Mouse (Mus musculus) hematopoietic stem cell, adult 5-6 weeks (primary cell): ENCODE measurements around the gene Ralgps1. TPM values are rescaled to one million over a fixed set of nuclear protein-coding genes. Genes with fewer than 3 reads are reported as not detected.
"Not testable (repeated sequence)": the region's sequence is repeated elsewhere in the genome, so short reads cannot be mapped to it uniquely, and the experiment has no call there.

Experiments
- ATAC-seq, 2 experiments: fragments of 125-278 bp in 1 of 2; replicated peaks in 1 of 2; 2 replicates each; pipeline ENCODE4 v1.8.0; 2016 to 2017; ENCODE audit warnings: inconsistent platforms in 2 of 2, mild to moderate bottlenecking in 2 of 2, moderate number of reproducible peaks in 2 of 2, low read depth in 1 of 2, moderate TSS enrichment in 1 of 2; ENCODE audit not compliant: low FRiP score in 2 of 2, poor library complexity in 2 of 2, severe bottlenecking in 2 of 2, insufficient read depth in 1 of 2, low TSS enrichment in 1 of 2
- total RNA-seq: library from RNA; stranded (forward); fragments of 172-1452, 232-1000 nt; gene quantifications from 2 replicates; pipeline ENCODE4 v1.2.3, GENCODE M21; 2017

Gene Ralgps1
- total RNA-seq, 1 experiment from 2014 or later = 3.8 TPM

DNA sequence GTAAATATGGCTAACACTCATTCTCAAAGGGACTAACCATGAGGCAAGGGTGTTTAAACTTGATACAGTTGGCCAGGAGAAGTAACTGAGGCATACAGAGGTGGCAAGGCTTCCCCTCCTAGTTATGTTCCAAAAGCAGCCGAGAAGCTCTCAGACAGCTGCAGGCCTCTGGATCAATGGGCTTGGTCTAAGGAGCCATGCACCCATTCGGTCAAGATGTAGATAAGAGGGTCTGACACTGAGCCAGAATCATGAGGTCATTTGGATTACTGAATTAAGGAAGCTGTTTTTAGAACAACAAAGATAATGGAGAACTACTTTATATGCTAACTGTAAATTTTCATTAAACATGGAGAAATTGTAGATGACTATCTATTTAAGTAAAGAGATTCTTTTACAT, 244.0 kb downstream of the Ralgps1 start:
- no peak for ATAC-seq

- no peak for ATAC-seq
Measured at GRCm38 (mm10) chr2:33122856-33123255, 248.4 kb downstream of the Ralgps1 start.

DNA sequence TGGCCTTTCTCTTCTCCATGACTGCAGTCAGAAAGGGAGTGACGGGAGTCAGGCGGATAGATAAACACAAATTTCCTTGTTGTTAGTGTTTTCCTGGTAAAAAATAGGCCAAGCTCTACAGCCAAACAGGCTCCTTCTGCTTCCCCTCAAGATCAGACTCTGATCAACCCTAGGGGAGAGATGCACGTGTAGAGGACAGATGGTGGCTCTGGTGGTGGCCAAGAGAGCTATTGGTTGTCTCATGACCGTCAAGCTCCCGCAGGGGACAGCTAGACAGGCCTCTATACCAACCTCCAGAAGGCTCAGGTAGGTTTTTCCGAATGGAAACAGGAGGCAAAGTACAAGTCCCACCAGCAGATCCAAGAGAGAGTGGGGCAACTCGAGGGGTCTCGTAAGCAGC, 270.8 kb downstream of the Ralgps1 start:
- no peak for ATAC-seq

- ATAC-seq = not testable (repeated sequence)
Measured at GRCm38 (mm10) chr2:33097326-33097725, 274.0 kb downstream of the Ralgps1 start.

DNA sequence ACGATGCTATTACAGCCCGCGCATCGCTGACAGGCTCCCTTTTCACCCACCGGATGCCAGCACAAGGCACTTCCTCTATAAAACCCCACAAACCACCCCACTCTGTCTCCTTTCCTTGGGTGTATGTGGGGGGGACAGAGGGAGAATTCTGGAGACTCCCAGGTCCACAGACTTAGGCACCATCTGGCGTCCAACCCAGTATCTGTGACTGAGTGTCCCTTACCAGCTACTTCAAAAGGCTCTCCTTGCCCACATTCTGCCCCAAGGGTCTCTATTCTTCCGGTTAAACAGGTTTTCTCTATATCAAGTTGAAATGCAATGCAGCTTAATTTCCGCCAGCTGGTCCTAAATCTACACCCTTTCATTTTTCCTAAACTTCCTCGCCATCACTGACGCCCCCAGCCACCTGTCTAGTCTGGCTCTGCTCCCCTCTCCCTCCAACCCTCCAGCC, 276.0 kb downstream of the Ralgps1 start:
- no peak for ATAC-seq

DNA sequence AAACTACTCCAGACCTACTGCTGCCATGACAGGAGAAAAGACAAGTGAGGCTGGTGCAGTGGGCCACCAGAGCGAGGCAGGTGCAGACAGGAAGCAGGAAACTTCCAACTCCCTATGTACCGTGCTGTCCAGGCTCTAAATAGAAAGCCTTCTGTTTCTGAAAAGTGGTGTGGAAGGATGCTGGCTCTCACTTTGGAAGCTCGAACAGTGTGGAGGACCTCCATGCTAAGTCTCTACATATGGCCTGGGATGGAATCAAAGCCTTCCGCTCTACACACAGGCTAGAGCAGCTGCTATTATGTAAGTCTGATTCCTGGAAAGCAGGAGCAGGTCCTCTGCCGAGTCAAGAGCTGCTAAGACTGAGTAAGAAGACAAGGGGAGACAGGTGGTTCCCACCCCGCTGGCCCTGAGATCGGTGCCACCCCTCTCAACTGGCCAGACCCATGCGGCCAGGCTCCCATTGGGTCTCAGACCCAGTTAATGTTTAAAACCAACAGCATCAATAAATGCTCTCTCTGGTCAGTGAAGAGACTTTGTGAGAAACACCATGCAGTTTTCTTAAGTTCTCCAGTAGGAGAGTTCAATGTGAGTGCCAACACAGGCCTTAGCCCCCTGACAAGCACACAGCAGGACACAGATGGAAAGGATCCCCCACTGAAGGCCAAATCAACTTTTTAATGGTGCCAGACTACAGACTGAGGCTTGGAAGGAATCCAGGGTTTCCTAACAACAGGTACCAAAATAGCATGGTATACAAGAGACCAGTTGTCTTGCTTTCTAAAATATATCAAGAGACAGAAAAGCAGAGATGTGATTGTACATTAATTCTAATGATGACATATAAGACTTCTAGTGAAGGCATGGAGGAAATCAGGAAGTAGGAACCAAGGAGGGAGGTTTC, 280.4 kb downstream of the Ralgps1 start:
- no peak for ATAC-seq

DNA sequence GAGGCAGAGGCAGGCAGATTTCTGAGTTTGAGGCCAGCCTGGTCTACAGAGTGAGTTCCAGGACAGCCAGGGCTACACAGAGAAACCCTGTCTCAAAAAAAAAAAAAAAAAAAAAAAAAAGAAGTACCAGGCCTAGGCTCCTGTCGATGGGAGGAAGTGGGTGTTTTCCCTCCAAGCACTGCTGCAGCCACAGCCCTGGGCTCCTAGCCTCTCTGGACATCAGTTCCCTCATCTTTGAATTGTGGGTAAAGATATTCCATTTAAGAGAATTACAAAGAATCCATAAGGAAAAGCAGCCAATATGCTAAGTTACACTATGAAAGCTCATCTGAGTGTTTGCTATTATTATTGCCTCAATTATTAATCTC, 281.3 kb downstream of the Ralgps1 start:
- ATAC-seq = not testable (repeated sequence)

- no peak for ATAC-seq
Measured at GRCm38 (mm10) chr2:33089356-33090032, 281.8 kb downstream of the Ralgps1 start.

GRCm38 (mm10) chr2:33086671-33087363, 284.5 kb downstream of the Ralgps1 start:
- ATAC-seq = no peak

DNA sequence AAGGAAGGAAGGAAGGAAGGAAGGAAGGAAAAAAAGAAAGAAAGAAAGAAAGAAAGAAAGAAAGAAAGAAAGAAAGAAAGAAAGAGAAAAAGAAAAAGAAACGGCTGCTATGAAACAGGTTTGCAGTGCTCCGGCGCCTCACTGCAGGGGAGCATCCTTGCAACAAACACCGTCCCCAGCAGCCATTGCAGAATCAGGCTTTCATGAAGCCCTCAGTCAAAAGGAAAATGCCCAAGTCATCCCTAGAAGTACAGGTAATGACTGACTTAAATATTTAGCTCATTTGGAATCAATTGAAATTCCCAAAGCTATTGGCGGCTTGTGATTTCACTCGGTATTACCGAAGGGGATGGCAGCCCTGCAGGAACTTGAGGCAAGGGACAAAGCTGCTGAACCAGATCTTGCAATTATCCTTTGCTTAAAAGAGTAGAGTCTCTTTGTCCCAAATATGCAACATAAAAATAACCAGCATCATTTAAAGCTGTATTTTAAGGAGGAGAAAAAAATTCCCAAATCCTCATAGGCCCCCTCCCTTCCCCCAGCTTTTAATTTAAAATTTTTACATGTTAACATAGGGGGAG, 285.2 kb downstream of the Ralgps1 start:
- ATAC-seq = no peak

GRCm38 (mm10) chr2:33084221-33084620, 287.1 kb downstream of the Ralgps1 start:
- ATAC-seq = no peak

Other genes with a start within 250 kb of the Ralgps1 start
- gene Garnl3, start 239.8 kb downstream of the Ralgps1 start, total RNA-seq = 3.8 and 5.7 TPM in 2 replicates
- 1.9 and 2.5 TPM in 2 replicates for gene Angptl2, start 155.4 kb downstream of the Ralgps1 start, total RNA-seq
- gene Zbtb34, start 59.8 kb upstream of the Ralgps1 start, total RNA-seq = 7.1 and 13.2 TPM in 2 replicates
- 14.4 and 14.8 TPM in 2 replicates for gene Zbtb43, start 97.1 kb upstream of the Ralgps1 start, total RNA-seq